Mouse (Mus musculus): ENCODE data around the gene Fancc. TPM values are rescaled to one million over a fixed set of nuclear protein-coding genes. Genes with fewer than 3 reads are reported as not detected.

Fancc gene
- polyA plus RNA-seq, 1 experiment from 2014 or later: 23.2 TPM

- Histone ChIP-seq H3K9me3 (no peaks in the 10 kb centered on the region), H3K4me1 (peaks cover 15% of the 10 kb centered on the region), H3K4me2 (replicated peaks) (no peak overlapping the region), H3K27ac (no peak overlapping the region), H3K27me3 (no peaks in the 10 kb centered on the region), H3K4me3 (no peak overlapping the region), H3K36me3 (peaks cover 4% of the 10 kb centered on the region; the same call in 1 of the 2 replicates), H3K9ac (no peak overlapping the region)
- ATAC-seq (ENCODE audit: low FRiP score, low read depth): no peak
- WGBS: 87% methylated on average over 4 of the region's 4 CpGs
Measured at GRCm38 (mm10) chr13:63339946-63340345, 157.1 kb downstream of the Fancc start.

- Histone ChIP-seq H3K9me3 (no peaks in the 10 kb centered on the region), H3K4me3 (no peak overlapping the region), H3K4me1 (peaks cover 39% of the 10 kb centered on the region), H3K27ac (no peak overlapping the region), H3K36me3 (peaks cover 4% of the 10 kb centered on the region; the same call in 1 of the 2 replicates), H3K4me2 (replicated peaks) (no peak overlapping the region), H3K27me3 (no peaks in the 10 kb centered on the region), H3K9ac (no peak overlapping the region)
- ATAC-seq (ENCODE audit: low FRiP score, low read depth): no peak
- 38% methylated on average over 8 of the region's 8 CpGs for WGBS
Measured at GRCm38 (mm10) chr13:63337239-63337960, 159.7 kb downstream of the Fancc start.

- no peaks in the 10 kb centered on the region for H3K27me3 ChIP-seq
- ATAC-seq (ENCODE audit: low FRiP score, low read depth): no peak
- H3K4me3 ChIP-seq: no peak overlapping the region
- peaks cover 4% of the 10 kb centered on the region; the same call in 1 of the 2 replicates for H3K36me3 ChIP-seq
- WGBS: 48% methylated on average over 7 of the region's 7 CpGs
- H3K27ac ChIP-seq: peak overlapping the region; percentile 44; the same call in 1 of the 2 replicates
- H3K4me1 ChIP-seq: peaks cover 49% of the 10 kb centered on the region
- H3K4me2 ChIP-seq (replicated peaks): no peak overlapping the region
- no peak overlapping the region for H3K9ac ChIP-seq
- no peaks in the 10 kb centered on the region for H3K9me3 ChIP-seq
Measured at GRCm38 (mm10) chr13:63336335-63336734, 160.7 kb downstream of the Fancc start.

- no peak overlapping the region for H3K4me2 ChIP-seq (replicated peaks)
- no peak overlapping the region for H3K9ac ChIP-seq
- ATAC-seq (ENCODE audit: low FRiP score, low read depth): no peak
- H3K36me3 ChIP-seq: no peaks in the 10 kb centered on the region; the same call in 1 of the 2 replicates
- no peaks in the 10 kb centered on the region for H3K9me3 ChIP-seq
- H3K4me1 ChIP-seq: peaks cover 56% of the 10 kb centered on the region
- H3K27ac ChIP-seq: peak overlapping the region; percentile 61; the same call in 1 of the 2 replicates
- no peak overlapping the region for H3K4me3 ChIP-seq
- no peaks in the 10 kb centered on the region for H3K27me3 ChIP-seq
- 45% methylated on average over 4 of the region's 4 CpGs for WGBS
Measured at GRCm38 (mm10) chr13:63335421-63336134, 161.5 kb downstream of the Fancc start.

- Histone ChIP-seq H3K4me1 (peaks cover 81% of the 10 kb centered on the region), H3K36me3 (no peaks in the 10 kb centered on the region), H3K9ac (no peak overlapping the region), H3K4me2 (replicated peaks) (no peak overlapping the region; the same call in 1 of the 2 replicates), H3K9me3 (no peaks in the 10 kb centered on the region), H3K27ac (peak overlapping the region; percentile 40), H3K27me3 (no peaks in the 10 kb centered on the region), H3K4me3 (no peak overlapping the region)
- ATAC-seq (ENCODE audit: low FRiP score, low read depth): no peak
- WGBS: 24% methylated on average over 4 of the region's 4 CpGs
Measured at GRCm38 (mm10) chr13:63332576-63333300, 164.3 kb downstream of the Fancc start.

- H3K4me1 ChIP-seq: peaks cover 76% of the 10 kb centered on the region
- peak overlapping the region; percentile 91; the same call in 1 of the 2 replicates for H3K27ac ChIP-seq
- no peak for ATAC-seq (ENCODE audit: low FRiP score, low read depth)
- no peak overlapping the region for H3K4me3 ChIP-seq
- H3K36me3 ChIP-seq: no peaks in the 10 kb centered on the region
- no peaks in the 10 kb centered on the region for H3K9me3 ChIP-seq
- WGBS: 36% methylated on average over 4 of the region's 4 CpGs
- H3K4me2 ChIP-seq (replicated peaks): no peak overlapping the region
- no peak overlapping the region for H3K9ac ChIP-seq
- no peaks in the 10 kb centered on the region for H3K27me3 ChIP-seq
Measured at GRCm38 (mm10) chr13:63331379-63331778, 165.7 kb downstream of the Fancc start.

- H3K27ac ChIP-seq: peak overlapping the region; percentile 91
- peak overlapping the region; percentile 37; the same call in 1 of the 2 replicates for H3K4me2 ChIP-seq (replicated peaks)
- H3K9me3 ChIP-seq: no peaks in the 10 kb centered on the region
- 26% methylated on average over 9 of the region's 9 CpGs for WGBS
- no peaks in the 10 kb centered on the region for H3K27me3 ChIP-seq
- H3K9ac ChIP-seq: no peak overlapping the region
- peak; percentile 64 for ATAC-seq (ENCODE audit: low FRiP score, low read depth)
- H3K36me3 ChIP-seq: no peaks in the 10 kb centered on the region
- peaks cover 71% of the 10 kb centered on the region for H3K4me1 ChIP-seq
- no peak overlapping the region for H3K4me3 ChIP-seq
Measured at GRCm38 (mm10) chr13:63330236-63330860, 166.7 kb downstream of the Fancc start.

GRCm38 (mm10) chr13:63326015-63326414 lies 171.1 kb downstream of the Fancc start:
- peaks cover 64% of the 10 kb centered on the region for H3K4me1 ChIP-seq
- WGBS: 84% methylated on average over 2 of the region's 2 CpGs
- no peaks in the 10 kb centered on the region for H3K27me3 ChIP-seq
- H3K4me2 ChIP-seq (replicated peaks): no peak overlapping the region
- no peak overlapping the region for H3K27ac ChIP-seq
- H3K9ac ChIP-seq: no peak overlapping the region
- H3K9me3 ChIP-seq: no peaks in the 10 kb centered on the region
- ATAC-seq (ENCODE audit: low FRiP score, low read depth): no peak
- no peak overlapping the region for H3K4me3 ChIP-seq
- no peaks in the 10 kb centered on the region for H3K36me3 ChIP-seq

GRCm38 (mm10) chr13:63324978-63325848 lies 171.9 kb downstream of the Fancc start:
- peaks cover 57% of the 10 kb centered on the region for H3K4me1 ChIP-seq
- no peak overlapping the region for H3K4me2 ChIP-seq (replicated peaks)
- no peak for ATAC-seq (ENCODE audit: low FRiP score, low read depth)
- H3K9me3 ChIP-seq: no peaks in the 10 kb centered on the region
- WGBS: 73% methylated on average over 10 of the region's 10 CpGs
- no peaks in the 10 kb centered on the region for H3K36me3 ChIP-seq
- no peaks in the 10 kb centered on the region for H3K27me3 ChIP-seq
- H3K27ac ChIP-seq: peak overlapping the region; percentile 84
- H3K9ac ChIP-seq: no peak overlapping the region
- H3K4me3 ChIP-seq: no peak overlapping the region

- Histone ChIP-seq H3K27ac (peak overlapping the region; percentile 84), H3K27me3 (no peaks in the 10 kb centered on the region), H3K4me2 (replicated peaks) (no peak overlapping the region), H3K4me3 (no peak overlapping the region), H3K4me1 (peaks cover 49% of the 10 kb centered on the region), H3K9me3 (no peaks in the 10 kb centered on the region), H3K36me3 (no peaks in the 10 kb centered on the region), H3K9ac (no peak overlapping the region)
- no peak for ATAC-seq (ENCODE audit: low FRiP score, low read depth)
- WGBS: 58% methylated on average over 3 of the region's 3 CpGs
Measured at GRCm38 (mm10) chr13:63324311-63324710, 172.8 kb downstream of the Fancc start.
